Mouse (Mus musculus) lung, adult 2 months (tissue): ENCODE data around the gene Fdx1.

ENCODE experiments used
- CTCF ChIP-seq: fragments of 200-500 bp; IDR thresholded peaks from 2 replicates; pipeline ENCODE4 v1.5.1; 2011; ENCODE audit warnings: mild to moderate bottlenecking, low read length, control low read depth; ENCODE audit not compliant: insufficient read depth
- POLR2A ChIP-seq: fragments of 200-500 bp; IDR thresholded peaks from 2 replicates; pipeline ENCODE4 v1.6.1; 2011; ENCODE audit warnings: low read depth, mild to moderate bottlenecking, control low read depth, low read length, borderline replicate concordance; ENCODE audit errors: extremely low read depth

GRCm38 (mm10) chr9:51958981-51959380 is 4.4 kb downstream of the Fdx1 start:
- TF ChIP-seq POLR2A (no peak), CTCF (no peak)
